Mouse (Mus musculus) small intestine, adult 2 months (tissue): ENCODE data around the gene Cir1. TPM values are rescaled to one million over a fixed set of nuclear protein-coding genes. Genes with fewer than 3 reads are reported as not detected.

ENCODE experiments used
- H3K27ac ChIP-seq: fragments of 200-500 bp; 2 replicates; pipeline ENCODE4 v1.5.1; 2012; ENCODE audit warnings: low read depth, low read length, control low read depth, inconsistent platforms; ENCODE audit not compliant: insufficient read depth
- H3K27me3 ChIP-seq: fragments of 200-500 bp; 2 replicates; pipeline ENCODE4 v1.6.1; 2012; ENCODE audit warnings: mild to moderate bottlenecking, moderate library complexity, low read length, inconsistent platforms; ENCODE audit not compliant: control insufficient read depth, insufficient read depth
- H3K36me3 ChIP-seq: fragments of 200-500 bp; 2 replicates; pipeline ENCODE4 v1.6.1; 2012; ENCODE audit warnings: mild to moderate bottlenecking, low read length, control low read depth, inconsistent platforms; ENCODE audit not compliant: control insufficient read depth, insufficient read depth
- H3K4me1 ChIP-seq: fragments of 200-500 bp; 2 replicates; pipeline ENCODE4 v1.6.1; 2012; ENCODE audit warnings: low read length, inconsistent platforms, mixed read lengths; ENCODE audit not compliant: control insufficient read depth, insufficient read depth, insufficient read length
- H3K4me3 ChIP-seq: fragments of 200-500 bp; 2 replicates; pipeline ENCODE4 v1.5.1; 2012; ENCODE audit warnings: low read depth, mild to moderate bottlenecking, control low read depth, inconsistent platforms, low read length, moderate library complexity
- CTCF ChIP-seq: fragments of 200-500 bp; IDR thresholded peaks from 2 replicates; pipeline ENCODE4 v1.5.1; 2012; ENCODE audit warnings: low read depth, mild to moderate bottlenecking, control low read depth, inconsistent platforms, low read length, moderate library complexity, mixed read lengths; ENCODE audit not compliant: insufficient replicate concordance, insufficient read length; ENCODE audit errors: extremely low read depth
- POLR2A ChIP-seq: fragments of 200-500 bp; IDR thresholded peaks from 2 replicates; pipeline ENCODE4 v1.6.1; 2012; ENCODE audit warnings: low read depth, mild to moderate bottlenecking, control low read depth, inconsistent platforms, low read length, moderate library complexity
- whole genome bisulfite sequencing: fragments of 180-500 bp; shearing (Covaris S2); methylation state at CpG from one replicate; pipeline ENCODE4 v1.1.7; 2018; 5-methylcytosine and 5-hydroxymethylcytosine counted together
- polyA plus RNA-seq: library from polyadenylated mRNA; depleted of rRNA; stranded (reverse); fragments of >200 nt; gene quantifications from 2 replicates; pipeline ENCODE4 v1.2.3, GENCODE M21; 2012; rRNA removed

Gene Cir1
- polyA plus RNA-seq, 1 experiment = 0.70 TPM

GRCm38 (mm10) chr2:73263172-73263765, 49.2 kb downstream of the Cir1 start:
- no peak for TF ChIP-seq CTCF
- TF ChIP-seq POLR2A = no peak
- no peaks in the 10 kb centered on the region for H3K36me3 ChIP-seq
- peak overlapping the region; percentile 28; the same call in 1 of the 2 replicates for H3K4me3 ChIP-seq
- no peaks in the 10 kb centered on the region; the same call in 1 of the 2 replicates for H3K4me1 ChIP-seq
- 20% methylated on average over 16 of the region's 16 CpGs for WGBS
- no peak overlapping the region for H3K27ac ChIP-seq
- H3K27me3 ChIP-seq = peaks cover 55% of the 10 kb centered on the region

GRCm38 (mm10) chr2:73248701-73249100, 63.8 kb downstream of the Cir1 start:
- Histone ChIP-seq H3K36me3 (no peaks in the 10 kb centered on the region), H3K27ac (no peak overlapping the region), H3K4me1 (no peaks in the 10 kb centered on the region), H3K4me3 (no peak overlapping the region), H3K27me3 (no peaks in the 10 kb centered on the region)
- TF ChIP-seq POLR2A (no peak), CTCF (no peak)
- WGBS = 91% methylated on average over 4 of the region's 4 CpGs

GRCm38 (mm10) chr2:73241299-73241698, 71.2 kb downstream of the Cir1 start:
- H3K27ac ChIP-seq = no peak overlapping the region
- 76% methylated on average over 4 of the region's 4 CpGs for WGBS
- H3K36me3 ChIP-seq = no peaks in the 10 kb centered on the region
- H3K4me1 ChIP-seq = no peaks in the 10 kb centered on the region
- TF ChIP-seq POLR2A = no peak
- TF ChIP-seq CTCF = no peak
- no peaks in the 10 kb centered on the region for H3K27me3 ChIP-seq
- no peak overlapping the region for H3K4me3 ChIP-seq

Other genes starting within 250 kb of the Cir1 start
- gene Ola1, start 93.8 kb downstream of the Cir1 start, polyA plus RNA-seq = 1.4 and 1.5 TPM in 2 replicates
- gene Sp9, start 40.8 kb downstream of the Cir1 start, polyA plus RNA-seq = 0.03 TPM in 1 of 2 replicates, not detected in the other
- 1.1 and 1.6 TPM in 2 replicates for gene Scrn3, start 100 bp downstream of the Cir1 start, polyA plus RNA-seq
- 6.3 and 9.9 TPM in 2 replicates for gene Gpr155, start 73.9 kb upstream of the Cir1 start, polyA plus RNA-seq
- gene Wipf1, start 217.0 kb upstream of the Cir1 start, polyA plus RNA-seq = 8.5 and 18.9 TPM in 2 replicates